Mouse (Mus musculus): ENCODE measurements at regions not wholly inside any gene's neighbourhood (a gene's known extent, or its start where the extent isn't known, plus 50 kb on each side); places are given as distances from the start of the nearest gene placed in this dataset.

DNA sequence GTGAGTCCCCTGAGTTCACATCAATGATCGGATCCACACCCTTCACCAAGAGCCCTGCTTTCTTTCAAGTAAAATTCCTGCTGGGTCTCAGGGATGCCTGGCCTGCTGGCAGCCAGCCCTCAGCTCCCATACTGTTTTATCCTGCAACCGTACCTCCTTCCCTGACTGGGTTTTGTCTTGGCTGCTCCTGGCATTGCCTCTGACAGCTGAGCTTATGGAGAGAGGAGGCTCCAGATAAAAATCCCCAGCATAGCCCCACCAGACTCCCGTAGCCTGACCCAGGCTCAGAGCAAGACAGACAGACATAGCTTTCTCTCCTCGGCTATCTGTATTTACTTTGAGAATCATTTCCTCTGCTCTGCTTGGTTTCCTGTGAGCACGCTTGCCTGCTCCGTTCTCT is 245.8 kb upstream of the Runx1 start:
- TF ChIP-seq CTCF (IDR thresholded peaks at IDR 0.05; ENCODE audit: control insufficient read depth, insufficient read depth, insufficient replicate concordance, low read depth, low read length) (no peak), POLR2A (IDR thresholded peaks at IDR 0.05; ENCODE audit: control insufficient read depth, low read depth, low read length) (no peak)
